Mouse (Mus musculus) erythroblast, embryonic 14.5 days (primary cell): ENCODE measurements around the gene Zcchc14.

Source experiments
- GATA1 ChIP-seq: IDR thresholded peaks from 2 replicates; pipeline ENCODE4 v1.6.1; 2012; ENCODE audit warnings: low read length, inconsistent platforms, mixed read lengths
- TAL1 ChIP-seq: IDR thresholded peaks from 3 replicates; pipeline ENCODE4 v1.6.1; 2012; ENCODE audit warnings: low read length, inconsistent platforms, mixed read lengths

DNA sequence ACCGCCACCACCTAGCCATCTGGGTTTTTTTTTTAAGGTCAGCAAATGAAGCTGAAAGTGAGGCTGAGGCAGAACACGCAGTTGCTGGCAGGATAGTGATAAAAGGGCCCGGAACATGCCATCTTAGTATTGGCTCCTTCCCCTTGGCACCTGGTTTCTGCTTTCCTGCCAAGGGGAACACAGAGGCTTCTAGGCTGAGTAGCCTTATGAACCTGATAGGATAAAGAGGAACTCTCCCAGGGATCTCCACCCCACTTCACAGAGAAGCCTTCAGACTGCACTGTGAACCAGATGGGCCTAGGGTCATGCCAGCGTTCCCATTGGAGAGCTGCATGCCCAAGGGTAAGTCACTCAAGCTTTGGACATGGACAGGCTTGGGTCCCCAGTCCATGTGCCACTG, 28.2 kb upstream of the Zcchc14 start:
- no peak for TF ChIP-seq GATA1
- no peak for TF ChIP-seq TAL1
